Mouse (Mus musculus) liver, embryonic 14.5 days (tissue): ENCODE measurements around the gene H6pd. TPM values are rescaled to one million over a fixed set of nuclear protein-coding genes. Genes with fewer than 3 reads are reported as not detected.

Experiments
- ATAC-seq: fragments of 200-750 bp; cut with Nextera tagmentation; 2 replicates; pipeline ENCODE4 v1.8.0; 2017; ENCODE audit warnings: moderate number of reproducible peaks, mild to moderate bottlenecking, moderate library complexity; ENCODE audit not compliant: insufficient read depth
- DNase-seq, 3 experiments: peaks; one replicate each; pipeline ENCODE4 v3.0.0-alpha.2; 2012 to 2013; ENCODE audit warnings: low read depth in 3 of 3, low spot score in 3 of 3
- H3K27ac ChIP-seq: fragments of 300-500 bp; sonication (generic); 2 replicates; pipeline ENCODE4 v1.5.1; 2014; ENCODE audit warnings: moderate library complexity, mild to moderate bottlenecking, control low read depth, inconsistent platforms
- H3K27me3 ChIP-seq: fragments of 300-500 bp; sonication (generic); 2 replicates; pipeline ENCODE4 v1.6.1; 2014; ENCODE audit warnings: mild to moderate bottlenecking, low read length, moderate library complexity; ENCODE audit not compliant: control insufficient read depth, insufficient read depth
- H3K36me3 ChIP-seq: fragments of 300-500 bp; sonication (generic); replicated peaks from 2 replicates; pipeline ENCODE4 v1.6.1; 2014; ENCODE audit warnings: low read depth; ENCODE audit not compliant: control insufficient read depth, insufficient read depth
- H3K4me1 ChIP-seq, 2 experiments: fragments of 200-500 bp in 1 of 2; fragments of 300-500 bp in 1 of 2; sonication (generic) in 1 of 2; replicated peaks; 2 replicates each; pipeline ENCODE4 v1.6.1; 2012 to 2014; ENCODE audit warnings: antibody characterized with exemption in 1 of 2, inconsistent platforms in 1 of 2, low read length in 1 of 2; ENCODE audit not compliant: control insufficient read depth in 2 of 2, insufficient read depth in 2 of 2
- H3K4me2 ChIP-seq: fragments of 300-500 bp; sonication (generic); 2 replicates; pipeline ENCODE4 v1.6.1; 2014; ENCODE audit warnings: low read depth, mild to moderate bottlenecking, control low read depth, moderate library complexity
- H3K4me3 ChIP-seq, 2 experiments: fragments of 200-500 bp in 1 of 2; fragments of 300-500 bp in 1 of 2; sonication (generic) in 1 of 2; 2 replicates each; pipeline ENCODE4 v1.5.1; 2012 to 2014; ENCODE audit warnings: low read depth in 2 of 2, low read length in 2 of 2, mild to moderate bottlenecking in 2 of 2, control low read depth in 1 of 2, inconsistent platforms in 1 of 2, moderate library complexity in 1 of 2; ENCODE audit not compliant: insufficient read depth in 1 of 2
- H3K9ac ChIP-seq: fragments of 300-500 bp; sonication (generic); replicated peaks from 2 replicates; pipeline ENCODE4 v1.6.1; 2014; ENCODE audit warnings: mild to moderate bottlenecking, control low read depth, moderate library complexity
- H3K9me3 ChIP-seq: fragments of 300-500 bp; sonication (generic); 2 replicates; pipeline ENCODE4 v1.6.1; 2016; ENCODE audit warnings: low read length, mixed read lengths; ENCODE audit not compliant: control insufficient read depth
- CTCF ChIP-seq: IDR thresholded peaks from 2 replicates; pipeline ENCODE4 v1.5.1; 2016; ENCODE audit warnings: antibody characterized with exemption, low read depth, control low read depth
- EP300 ChIP-seq: IDR thresholded peaks from 2 replicates; pipeline ENCODE4 v1.6.1; 2016; ENCODE audit warnings: antibody characterized with exemption, low read depth
- WGBS: fragments of 180-500 bp; shearing (Covaris S2); extraction: QIAGEN DNeasy Blood & Tissue Kit; methylation state at CpG from one replicate; pipeline ENCODE4 v1.1.7; 2014; ENCODE audit not compliant: insufficient replicate concordance; 5-methylcytosine and 5-hydroxymethylcytosine counted together
- polyA plus RNA-seq, 2 experiments: library from polyadenylated mRNA; depleted of rRNA in 1 of 2; stranded (reverse) in 1 of 2; unstranded in 1 of 2; fragments of >200 nt; fragmentation: Nextera tagmentation in 1 of 2; extraction: Ambion mirVana in 1 of 2; gene quantifications; 2 replicates each; pipeline versions ENCODE4 v1.2.1 to v1.2.3; 2012 to 2014

The H6pd gene
- polyA plus RNA-seq, 2 experiments, result 7.9 to 8.3 TPM

GRCm38 (mm10) chr4:150008325-150008852 is 434 bp downstream of the H6pd start:
- peak overlapping the region; percentile 79 for H3K9ac ChIP-seq
- peak overlapping the region; percentile 86 for H3K4me2 ChIP-seq
- peak overlapping the region; percentile 61 to 76 for H3K4me3 ChIP-seq
- no peaks in the 10 kb centered on the region for H3K36me3 ChIP-seq
- no peaks in the 10 kb centered on the region for H3K9me3 ChIP-seq
- under 1% methylated on average over 42 of the region's 42 CpGs for WGBS
- peaks cover 8 to 43% of the 10 kb centered on the region in 2 experiments for H3K4me1 ChIP-seq
- ATAC-seq (peak; percentile 76), DNase-seq (peak in 2 of 3 experiments; percentile 39 to 51)
- peak overlapping the region; percentile 71 for H3K27ac ChIP-seq
- H3K27me3 ChIP-seq, result no peaks in the 10 kb centered on the region
- TF ChIP-seq CTCF (peak; percentile 85), EP300 (no peak)

GRCm38 (mm10) chr4:150007444-150007843 is 1.4 kb downstream of the H6pd start:
- H3K4me1 ChIP-seq, result peaks cover 11 to 47% of the 10 kb centered on the region in 2 experiments
- DNase-seq, result no peak
- peak overlapping the region in 1 of 2 experiments; percentile 22; a peak in 3 of 4 replicates for H3K4me3 ChIP-seq
- no peaks in the 10 kb centered on the region for H3K9me3 ChIP-seq
- H3K27ac ChIP-seq, result no peak overlapping the region
- 74% methylated on average over 3 of the region's 3 CpGs for WGBS
- no peaks in the 10 kb centered on the region for H3K36me3 ChIP-seq
- no peak overlapping the region for H3K9ac ChIP-seq
- no peak for ATAC-seq
- peak overlapping the region; percentile 86 for H3K4me2 ChIP-seq
- no peak for TF ChIP-seq EP300
- no peak for TF ChIP-seq CTCF
- no peaks in the 10 kb centered on the region for H3K27me3 ChIP-seq

- H3K27ac ChIP-seq, result no peak overlapping the region
- ATAC-seq (no peak), DNase-seq (no peak)
- TF ChIP-seq CTCF, result no peak
- TF ChIP-seq EP300, result no peak
- H3K9me3 ChIP-seq, result no peaks in the 10 kb centered on the region
- H3K36me3 ChIP-seq, result no peaks in the 10 kb centered on the region
- 55% methylated on average over 8 of the region's 8 CpGs for WGBS
- H3K9ac ChIP-seq, result no peak overlapping the region
- peaks cover 15 to 47% of the 10 kb centered on the region in 2 experiments for H3K4me1 ChIP-seq
- peak overlapping the region; percentile 86 for H3K4me2 ChIP-seq
- H3K27me3 ChIP-seq, result no peaks in the 10 kb centered on the region
- H3K4me3 ChIP-seq, result no peak overlapping the region
Measured at GRCm38 (mm10) chr4:150006991-150007390, 1.8 kb downstream of the H6pd start.

- DNase-seq (no peak), ATAC-seq (no peak)
- no peak overlapping the region for H3K4me2 ChIP-seq
- H3K27ac ChIP-seq, result no peak overlapping the region
- H3K4me1 ChIP-seq, result peaks cover 22 to 49% of the 10 kb centered on the region in 2 experiments
- no peaks in the 10 kb centered on the region for H3K36me3 ChIP-seq
- TF ChIP-seq CTCF (no peak), EP300 (no peak)
- no peaks in the 10 kb centered on the region for H3K9me3 ChIP-seq
- no peaks in the 10 kb centered on the region for H3K27me3 ChIP-seq
- WGBS, result 67% methylated on average over 21 of the region's 21 CpGs
- no peak overlapping the region for H3K4me3 ChIP-seq
- H3K9ac ChIP-seq, result no peak overlapping the region
Measured at GRCm38 (mm10) chr4:150006122-150006854, 2.5 kb downstream of the H6pd start.

GRCm38 (mm10) chr4:150005231-150005630 is 3.6 kb downstream of the H6pd start:
- H3K27me3 ChIP-seq, result no peaks in the 10 kb centered on the region
- H3K4me2 ChIP-seq, result no peak overlapping the region
- DNase-seq, result no peak
- peaks cover 23 to 56% of the 10 kb centered on the region in 2 experiments for H3K4me1 ChIP-seq
- TF ChIP-seq EP300 (no peak), CTCF (no peak)
- H3K4me3 ChIP-seq, result no peak overlapping the region
- ATAC-seq, result no peak
- H3K36me3 ChIP-seq, result no peaks in the 10 kb centered on the region
- no peaks in the 10 kb centered on the region for H3K9me3 ChIP-seq
- H3K9ac ChIP-seq, result no peak overlapping the region
- WGBS, result 79% methylated on average over 10 of the region's 10 CpGs
- H3K27ac ChIP-seq, result no peak overlapping the region
